Mouse (Mus musculus) stomach, postnatal 0 days (tissue): ENCODE measurements around the gene Mesp2. TPM values are rescaled to one million over a fixed set of nuclear protein-coding genes. Genes with fewer than 3 reads are reported as not detected.

ENCODE experiments used
- ATAC-seq: fragments of 200-750 bp; cut with Nextera tagmentation; 2 replicates; pipeline ENCODE4 v1.8.0; 2017; ENCODE audit not compliant: low FRiP score, low TSS enrichment
- DNase-seq: peaks from one replicate; pipeline ENCODE4 v3.0.0-alpha.2; 2016; ENCODE audit warnings: low spot score
- H3K27ac ChIP-seq: fragments of 300-500 bp; sonication (generic); replicated peaks from 2 replicates; pipeline ENCODE4 v1.5.1; 2014; ENCODE audit warnings: mild to moderate bottlenecking, control low read depth
- H3K27me3 ChIP-seq: fragments of 300-500 bp; sonication (generic); 2 replicates; pipeline ENCODE4 v1.6.1; 2014; ENCODE audit warnings: low read length; ENCODE audit not compliant: control insufficient read depth, insufficient read depth
- H3K36me3 ChIP-seq: fragments of 300-500 bp; sonication (generic); 2 replicates; pipeline ENCODE4 v1.6.1; 2014; ENCODE audit warnings: low read length, mixed read lengths; ENCODE audit not compliant: control insufficient read depth, insufficient read depth
- H3K4me1 ChIP-seq: fragments of 300-500 bp; sonication (generic); replicated peaks from 2 replicates; pipeline ENCODE4 v1.6.1; 2014; ENCODE audit warnings: antibody characterized with exemption; ENCODE audit not compliant: control insufficient read depth, insufficient read depth
- H3K4me2 ChIP-seq: fragments of 300-500 bp; sonication (generic); replicated peaks from 2 replicates; pipeline ENCODE4 v1.6.1; 2014; ENCODE audit warnings: low read depth, mild to moderate bottlenecking, control low read depth, moderate library complexity
- H3K4me3 ChIP-seq: fragments of 300-500 bp; sonication (generic); 2 replicates; pipeline ENCODE4 v1.5.1; 2014; ENCODE audit warnings: low read depth, low read length, control low read depth
- H3K9ac ChIP-seq: fragments of 300-500 bp; sonication (generic); 2 replicates; pipeline ENCODE4 v1.6.1; 2014; ENCODE audit warnings: mild to moderate bottlenecking, low read length, control low read depth, mixed read lengths
- H3K9me3 ChIP-seq: fragments of 300-500 bp; sonication (generic); 2 replicates; pipeline ENCODE4 v1.6.1; 2016; ENCODE audit warnings: low read length; ENCODE audit not compliant: control insufficient read depth
- CTCF ChIP-seq: IDR thresholded peaks from 2 replicates; pipeline ENCODE4 v1.5.1; 2016; ENCODE audit warnings: antibody characterized with exemption, low read depth, mild to moderate bottlenecking, moderate library complexity
- EP300 ChIP-seq: optimal IDR thresholded peaks from 2 replicates; pipeline ENCODE3; 2016; ENCODE audit warnings: antibody characterized with exemption
- WGBS: fragments of 180-500 bp; shearing (Covaris S2); extraction: QIAGEN DNeasy Blood & Tissue Kit; methylation state at CpG from one replicate; pipeline ENCODE4 v1.1.7; 2014; 5-methylcytosine and 5-hydroxymethylcytosine counted together
- polyA plus RNA-seq: library from polyadenylated mRNA; unstranded; fragments of >200 nt; fragmentation: Nextera tagmentation; extraction: Ambion mirVana; gene quantifications from 2 replicates; pipeline ENCODE4 v1.2.1, GENCODE M21; 2015

Gene Mesp2
- 1.5 and 2.5 TPM in 2 replicates for polyA plus RNA-seq

GRCm38 (mm10) chr7:79810611-79811506 is at the start of gene Mesp2:
TSS of gene Mesp2 (plus strand) at chr7:79810727.
- DNase-seq: peak; percentile 83
- TF ChIP-seq CTCF: no peak
- TF ChIP-seq EP300: no peak
- Histone ChIP-seq H3K9me3 (no peaks in the 10 kb centered on the region), H3K4me3 (peak within 1 kb of the TSS; percentile 16; the same call in 1 of the 2 replicates), H3K4me2 (peak within 1 kb of the TSS; percentile 54), H3K4me1 (no peaks in the 10 kb centered on the region), H3K9ac (peak within 1 kb of the TSS; percentile 50; the same call in 1 of the 2 replicates), H3K27me3 (no peaks in the 10 kb centered on the region), H3K27ac (no peak within 1 kb of the TSS), H3K36me3 (no peaks in the 10 kb centered on the region)
- WGBS: 13% methylated on average over 66 of the region's 71 CpGs
- peak; percentile 80 for ATAC-seq

DNA sequence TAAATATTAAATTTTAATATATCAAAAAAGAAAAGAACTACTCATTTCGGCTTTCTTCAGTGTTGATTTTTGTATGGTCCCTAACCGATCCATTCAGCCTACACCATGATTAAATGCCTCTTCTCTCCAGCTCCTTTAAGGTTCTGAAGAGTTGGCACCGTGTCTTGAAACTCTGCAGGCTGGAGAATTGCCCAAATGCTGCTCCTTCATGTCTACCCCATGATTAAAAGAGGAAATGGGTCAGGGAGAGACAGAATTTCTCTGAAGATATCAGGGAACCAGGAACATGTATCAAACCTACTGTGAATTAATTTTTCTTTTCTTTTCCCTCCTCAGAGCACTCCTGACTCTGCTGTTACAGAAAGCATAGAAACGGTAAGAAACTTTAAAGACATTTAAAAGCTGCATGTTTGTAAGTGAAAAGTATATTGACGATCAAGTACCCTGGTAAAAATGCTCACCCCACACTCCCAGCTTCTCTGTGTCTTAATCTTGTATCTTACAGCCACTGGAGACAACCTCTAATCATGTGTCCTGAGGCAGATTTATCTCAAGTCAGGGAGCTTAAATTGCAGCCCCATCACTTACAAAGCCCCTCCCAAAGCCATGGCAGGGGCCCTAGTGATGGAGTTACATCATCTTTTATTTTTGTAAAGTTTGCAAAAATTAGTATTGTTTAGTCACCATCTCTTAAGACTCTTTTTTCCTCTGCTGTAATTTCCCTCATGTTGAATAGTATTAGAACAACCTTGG is 49.2 kb upstream of the Mesp2 start:
- Histone ChIP-seq H3K9me3 (no peaks in the 10 kb centered on the region), H3K27ac (no peak overlapping the region), H3K36me3 (no peaks in the 10 kb centered on the region), H3K4me1 (no peaks in the 10 kb centered on the region), H3K9ac (no peak overlapping the region), H3K27me3 (no peaks in the 10 kb centered on the region), H3K4me3 (no peak overlapping the region), H3K4me2 (no peak overlapping the region)
- no peak for ATAC-seq
- 71% methylated on average over 5 of the region's 5 CpGs for WGBS
- no peak for TF ChIP-seq CTCF
- no peak for TF ChIP-seq EP300
- DNase-seq: no peak

DNA sequence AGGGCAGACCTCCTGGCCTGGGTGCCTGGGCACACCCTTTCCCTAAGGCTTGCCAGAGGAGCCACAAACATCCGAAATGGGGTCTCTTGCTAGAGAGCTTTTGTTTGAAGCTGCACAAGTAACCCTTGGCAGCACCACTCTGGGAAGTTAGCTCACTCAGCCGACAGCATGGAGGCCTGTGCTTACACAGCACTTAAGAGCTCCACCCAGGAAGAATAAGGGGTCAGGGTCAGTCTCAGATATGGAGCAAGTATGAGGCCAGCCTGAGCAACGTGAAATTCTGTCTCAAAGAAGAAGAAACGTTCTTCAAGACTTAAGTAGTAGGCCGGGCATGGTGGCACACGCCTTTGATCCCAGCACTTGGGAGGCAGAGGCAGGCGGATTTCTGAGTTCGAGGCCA is 48.4 kb upstream of the Mesp2 start:
- H3K4me2 ChIP-seq: no peak overlapping the region
- no peaks in the 10 kb centered on the region for H3K36me3 ChIP-seq
- DNase-seq: no peak
- no peaks in the 10 kb centered on the region for H3K27me3 ChIP-seq
- WGBS: 64% methylated on average over 8 of the region's 8 CpGs
- no peak overlapping the region for H3K27ac ChIP-seq
- H3K9me3 ChIP-seq: no peaks in the 10 kb centered on the region
- no peak; the same call in 1 of the 2 replicates for ATAC-seq
- H3K4me1 ChIP-seq: no peaks in the 10 kb centered on the region
- TF ChIP-seq CTCF (no peak), EP300 (no peak)
- no peak overlapping the region for H3K4me3 ChIP-seq
- no peak overlapping the region for H3K9ac ChIP-seq

- no peak overlapping the region for H3K27ac ChIP-seq
- no peak overlapping the region for H3K4me2 ChIP-seq
- TF ChIP-seq CTCF: peak; percentile 29
- TF ChIP-seq EP300: no peak
- no peak for DNase-seq
- H3K4me1 ChIP-seq: no peaks in the 10 kb centered on the region
- H3K36me3 ChIP-seq: no peaks in the 10 kb centered on the region
- ATAC-seq: no peak
- no peak overlapping the region for H3K4me3 ChIP-seq
- no peaks in the 10 kb centered on the region for H3K9me3 ChIP-seq
- no peak overlapping the region for H3K9ac ChIP-seq
- H3K27me3 ChIP-seq: no peaks in the 10 kb centered on the region
- WGBS: 49% methylated on average over 1 of the region's 1 CpGs
Measured at GRCm38 (mm10) chr7:79765991-79766390, 44.5 kb upstream of the Mesp2 start.

DNA sequence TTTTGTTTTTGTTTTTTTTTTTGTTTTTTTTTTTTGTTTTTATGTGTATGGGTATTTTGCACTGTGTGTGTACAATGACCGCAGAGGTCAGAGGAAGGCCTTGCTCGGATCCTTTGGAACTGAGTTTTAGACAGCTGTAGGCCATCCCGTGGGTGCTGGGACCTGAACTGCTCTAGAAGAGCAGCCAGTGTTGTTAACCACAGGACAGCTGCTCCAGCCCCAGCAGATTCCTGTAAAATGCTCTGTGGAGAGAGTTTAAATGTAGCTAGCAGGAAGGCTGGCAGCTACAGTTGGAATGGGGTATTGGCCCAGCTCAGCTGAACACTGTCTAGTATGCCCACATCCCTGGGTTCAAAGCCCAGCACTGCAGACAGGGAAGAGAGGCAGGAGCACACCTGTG is 40.9 kb upstream of the Mesp2 start:
- H3K27ac ChIP-seq: no peak overlapping the region
- TF ChIP-seq CTCF: no peak
- TF ChIP-seq EP300: no peak
- H3K4me3 ChIP-seq: no peak overlapping the region
- no peaks in the 10 kb centered on the region for H3K36me3 ChIP-seq
- no peaks in the 10 kb centered on the region for H3K27me3 ChIP-seq
- 82% methylated on average over 3 of the region's 3 CpGs for WGBS
- H3K9me3 ChIP-seq: no peaks in the 10 kb centered on the region
- no peaks in the 10 kb centered on the region for H3K4me1 ChIP-seq
- ATAC-seq (no peak), DNase-seq (no peak)
- no peak overlapping the region for H3K4me2 ChIP-seq
- no peak overlapping the region for H3K9ac ChIP-seq
